Mouse (Mus musculus) neural tube, embryonic 11.5 days (tissue): ENCODE results near the gene Mapk6. TPM values are rescaled to one million over a fixed set of nuclear protein-coding genes. Genes with fewer than 3 reads are reported as not detected.

Source experiments
- ATAC-seq: fragments of 200-750 bp; cut with Nextera tagmentation; 2 replicates; pipeline ENCODE4 v1.8.0; 2017; ENCODE audit warnings: moderate number of reproducible peaks, mild to moderate bottlenecking, moderate TSS enrichment, moderate library complexity; ENCODE audit not compliant: insufficient read depth, low FRiP score, low TSS enrichment
- DNase-seq: peaks from one replicate; pipeline ENCODE4 v3.0.0-alpha.2; 2015; ENCODE audit warnings: low spot score
- H3K27ac ChIP-seq: fragments of 300-500 bp; sonication (generic); 2 replicates; pipeline ENCODE4 v1.5.1; 2014; ENCODE audit warnings: low read depth, mild to moderate bottlenecking, low read length
- H3K27me3 ChIP-seq: fragments of 300-500 bp; sonication (generic); 2 replicates; pipeline ENCODE4 v1.6.1; 2014; ENCODE audit warnings: mild to moderate bottlenecking, low read length, mixed read lengths; ENCODE audit not compliant: control insufficient read depth, insufficient read depth
- H3K36me3 ChIP-seq: fragments of 300-500 bp; sonication (generic); 2 replicates; pipeline ENCODE4 v1.6.1; 2014; ENCODE audit warnings: mild to moderate bottlenecking, low read length, moderate library complexity, mixed read lengths; ENCODE audit not compliant: control insufficient read depth, insufficient read depth
- H3K4me1 ChIP-seq: fragments of 300-500 bp; sonication (generic); 2 replicates; pipeline ENCODE4 v1.6.1; 2014; ENCODE audit warnings: low read length, mixed read lengths; ENCODE audit not compliant: control insufficient read depth, insufficient read depth
- H3K4me2 ChIP-seq: fragments of 300-500 bp; sonication (generic); 2 replicates; pipeline ENCODE4 v1.6.1; 2014; ENCODE audit warnings: low read depth, mild to moderate bottlenecking, moderate library complexity
- H3K4me3 ChIP-seq: fragments of 300-500 bp; sonication (generic); 2 replicates; pipeline ENCODE4 v1.5.1; 2014; ENCODE audit warnings: low read depth, low read length
- H3K9ac ChIP-seq: fragments of 300-500 bp; sonication (generic); 2 replicates; pipeline ENCODE4 v1.6.1; 2014; ENCODE audit warnings: mild to moderate bottlenecking, low read length
- H3K9me3 ChIP-seq: fragments of 300-500 bp; sonication (generic); 2 replicates; pipeline ENCODE4 v1.6.1; 2016; ENCODE audit warnings: low read length; ENCODE audit not compliant: control insufficient read depth
- WGBS: fragments of 180-500 bp; shearing (Covaris S2); extraction: QIAGEN DNeasy Blood & Tissue Kit; methylation state at CpG from one replicate; pipeline ENCODE4 v1.1.7; 2014; 5-methylcytosine and 5-hydroxymethylcytosine counted together
- polyA plus RNA-seq: library from polyadenylated mRNA; unstranded; fragments of >200 nt; fragmentation: Nextera tagmentation; extraction: Ambion mirVana; gene quantifications from 2 replicates; pipeline ENCODE4 v1.2.1, GENCODE M21; 2014

Gene Mapk6
- polyA plus RNA-seq, 1 experiment from 2014 or later, result 213 TPM

DNA sequence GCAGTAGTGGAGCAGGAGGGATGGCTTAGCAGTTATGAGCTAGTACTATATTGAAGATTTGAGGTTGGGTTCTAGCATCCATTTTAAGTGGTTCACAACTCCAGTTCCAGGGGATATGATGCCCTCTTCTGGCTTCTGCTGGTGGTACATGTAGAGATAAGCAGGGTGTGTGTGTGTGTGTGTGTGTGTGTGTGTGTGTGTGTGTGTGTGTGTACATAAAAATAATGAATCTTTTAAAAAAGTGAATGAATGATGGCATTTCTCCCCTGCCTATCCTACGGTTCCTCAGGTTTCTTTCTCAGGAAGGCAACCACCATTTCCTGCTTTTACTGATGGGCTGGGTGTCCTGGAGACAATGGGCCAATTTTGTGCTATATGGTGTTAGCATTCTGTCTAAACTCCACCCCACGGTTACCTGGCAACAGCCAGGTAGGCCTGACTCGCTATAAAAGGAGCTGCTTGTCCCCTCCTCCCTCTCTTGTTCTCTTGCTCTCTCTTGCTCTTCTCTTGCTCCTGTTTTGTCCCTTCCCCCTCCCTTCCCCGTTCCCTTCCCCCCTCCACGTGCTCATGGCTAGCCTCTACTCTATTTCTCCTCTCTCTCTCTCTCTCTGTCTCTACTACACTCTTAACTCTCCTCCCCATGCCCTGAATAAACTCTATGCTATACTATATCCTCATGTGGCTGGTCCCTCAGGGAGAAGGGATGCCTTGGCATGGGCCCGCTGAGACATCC lies 28.0 kb upstream of the Mapk6 start:
- Histone ChIP-seq H3K4me1 (peaks cover 8% of the 10 kb centered on the region), H3K27ac (no peak overlapping the region), H3K36me3 (no peaks in the 10 kb centered on the region), H3K9me3 (no peaks in the 10 kb centered on the region), H3K27me3 (no peaks in the 10 kb centered on the region), H3K4me3 (no peak overlapping the region), H3K4me2 (no peak overlapping the region), H3K9ac (no peak overlapping the region)
- WGBS, result 30% methylated on average over 6 of the region's 6 CpGs
- ATAC-seq (no peak), DNase-seq (no peak)

DNA sequence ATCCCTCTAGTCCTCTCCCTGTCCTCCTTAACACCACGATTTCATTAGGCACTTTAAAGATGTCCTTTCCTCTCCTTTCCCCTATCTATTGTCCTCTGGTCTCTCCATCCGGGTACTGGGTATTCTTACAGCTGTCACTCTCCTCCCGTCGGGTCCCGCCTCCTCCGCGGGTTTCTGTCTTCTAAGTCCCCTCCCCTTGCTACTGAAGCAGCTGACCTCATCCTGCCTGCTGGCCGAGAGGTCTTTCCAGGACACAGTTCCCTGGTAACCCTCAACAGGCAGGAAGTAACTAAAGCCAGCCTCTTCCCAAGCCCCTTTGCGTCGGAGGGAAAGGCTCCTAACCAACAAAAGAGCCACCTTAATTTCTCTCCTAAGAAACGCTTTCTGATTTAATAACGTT lies 26.1 kb upstream of the Mapk6 start:
- H3K27me3 ChIP-seq, result no peaks in the 10 kb centered on the region

DNA sequence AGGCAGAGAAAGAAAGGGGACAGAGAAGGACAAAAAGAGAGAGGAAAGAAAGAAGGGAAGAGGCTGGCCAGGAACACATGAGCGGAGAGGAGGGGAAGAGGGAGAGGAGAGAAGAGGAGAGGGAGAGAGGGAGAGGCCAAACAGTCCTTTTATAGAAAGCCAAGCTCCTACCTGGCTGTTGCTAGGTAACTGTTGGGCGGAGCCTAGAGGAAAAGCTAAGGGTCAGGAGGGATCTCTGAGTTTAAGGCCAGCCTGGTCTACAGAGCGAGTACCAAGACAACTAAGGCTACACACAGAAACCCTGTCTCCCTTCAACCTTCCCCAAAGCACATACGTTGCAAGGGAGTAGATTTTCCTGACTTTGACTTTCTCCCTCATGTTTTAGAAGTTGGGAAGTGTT lies 25.5 kb upstream of the Mapk6 start:
- 90% methylated on average over 4 of the region's 4 CpGs for WGBS
- ATAC-seq, result no peak
- DNase-seq, result no peak
- Histone ChIP-seq H3K9me3 (no peaks in the 10 kb centered on the region), H3K4me2 (no peak overlapping the region), H3K27ac (0 out of 2 replicates have a peak overlapping the region, but pooled peaks have one; percentile 0), H3K9ac (no peak overlapping the region), H3K27me3 (no peaks in the 10 kb centered on the region), H3K4me3 (no peak overlapping the region), H3K4me1 (no peaks in the 10 kb centered on the region), H3K36me3 (no peaks in the 10 kb centered on the region)

More for the DNA sequence above, 26.1 kb upstream of the Mapk6 start:
- WGBS, result 4% methylated on average over 12 of the region's 12 CpGs
- ATAC-seq (peak; percentile 75), DNase-seq (peak; percentile 81)
- Histone ChIP-seq H3K4me1 (no peaks in the 10 kb centered on the region), H3K27ac (0 out of 2 replicates have a peak overlapping the region, but pooled peaks have one; percentile 0), H3K9ac (peak overlapping the region; percentile 26; the same call in 1 of the 2 replicates), H3K4me3 (no peak overlapping the region), H3K4me2 (no peak overlapping the region), H3K9me3 (no peaks in the 10 kb centered on the region), H3K36me3 (no peaks in the 10 kb centered on the region)

- H3K4me3 ChIP-seq, result no peak overlapping the region
- no peak overlapping the region for H3K27ac ChIP-seq
- no peaks in the 10 kb centered on the region for H3K27me3 ChIP-seq
- 84% methylated on average over 6 of the region's 6 CpGs for WGBS
- no peak overlapping the region for H3K4me2 ChIP-seq
- DNase-seq, result no peak
- H3K4me1 ChIP-seq, result no peaks in the 10 kb centered on the region
- no peak overlapping the region for H3K9ac ChIP-seq
- H3K9me3 ChIP-seq, result no peaks in the 10 kb centered on the region
- H3K36me3 ChIP-seq, result no peaks in the 10 kb centered on the region
- ATAC-seq, result no peak
These were observed 25.1 kb upstream of the Mapk6 start for GRCm38 (mm10) chr9:75434872-75435271.

- no peak overlapping the region for H3K9ac ChIP-seq
- DNase-seq (peak; percentile 23), ATAC-seq (peak; percentile 38; the same call in 1 of the 2 replicates)
- no peak overlapping the region for H3K27ac ChIP-seq
- H3K9me3 ChIP-seq, result no peaks in the 10 kb centered on the region
- H3K4me1 ChIP-seq, result no peaks in the 10 kb centered on the region
- no peaks in the 10 kb centered on the region for H3K36me3 ChIP-seq
- H3K27me3 ChIP-seq, result no peaks in the 10 kb centered on the region
- WGBS, result 37% methylated on average over 7 of the region's 7 CpGs
- H3K4me3 ChIP-seq, result no peak overlapping the region
- H3K4me2 ChIP-seq, result no peak overlapping the region
These were observed 24.5 kb upstream of the Mapk6 start for GRCm38 (mm10) chr9:75434172-75434793.

- Histone ChIP-seq H3K4me1 (no peaks in the 10 kb centered on the region), H3K4me2 (no peak overlapping the region), H3K36me3 (no peaks in the 10 kb centered on the region), H3K9ac (no peak overlapping the region), H3K4me3 (no peak overlapping the region), H3K27ac (no peak overlapping the region), H3K27me3 (no peaks in the 10 kb centered on the region), H3K9me3 (no peaks in the 10 kb centered on the region)
- ATAC-seq, result no peak
- DNase-seq, result no peak
- 83% methylated on average over 3 of the region's 3 CpGs for whole genome bisulfite sequencing
These were observed 22.9 kb upstream of the Mapk6 start for GRCm38 (mm10) chr9:75432694-75433093.

- no peaks in the 10 kb centered on the region for H3K4me1 ChIP-seq
- H3K4me3 ChIP-seq, result no peak overlapping the region
- H3K27me3 ChIP-seq, result no peaks in the 10 kb centered on the region
- H3K9me3 ChIP-seq, result no peaks in the 10 kb centered on the region
- no peak overlapping the region for H3K9ac ChIP-seq
- DNase-seq (no peak), ATAC-seq (no peak)
- H3K36me3 ChIP-seq, result no peaks in the 10 kb centered on the region
- H3K4me2 ChIP-seq, result no peak overlapping the region
- 86% methylated on average over 16 of the region's 16 CpGs for WGBS
- H3K27ac ChIP-seq, result no peak overlapping the region
These were observed 21.2 kb upstream of the Mapk6 start for GRCm38 (mm10) chr9:75430822-75431621.

DNA sequence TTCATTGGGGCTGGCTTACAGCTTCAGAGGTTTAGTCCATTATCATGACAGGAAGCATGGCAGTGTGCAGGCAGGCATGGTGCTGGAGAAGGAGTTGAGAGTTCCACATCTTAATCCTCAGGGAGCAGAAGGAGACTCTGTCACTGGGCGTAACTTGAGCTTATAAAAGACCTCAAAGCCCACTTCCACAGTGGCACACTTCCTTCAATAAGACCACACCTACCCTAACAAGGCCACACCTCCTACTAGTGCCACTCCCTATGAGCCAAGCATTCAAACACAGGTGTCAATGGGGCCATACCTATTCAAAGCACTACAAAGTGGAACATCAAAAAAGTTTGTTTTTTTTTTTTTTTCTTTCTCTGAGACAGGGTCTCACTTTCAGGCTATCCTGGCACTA lies 19.9 kb upstream of the Mapk6 start:
- Histone ChIP-seq H3K9me3 (no peaks in the 10 kb centered on the region), H3K4me3 (no peak overlapping the region), H3K9ac (no peak overlapping the region), H3K4me2 (no peak overlapping the region), H3K27ac (no peak overlapping the region), H3K36me3 (no peaks in the 10 kb centered on the region), H3K4me1 (peaks cover 2% of the 10 kb centered on the region; the same call in 1 of the 2 replicates), H3K27me3 (no peaks in the 10 kb centered on the region)
- DNase-seq (no peak), ATAC-seq (no peak)
- 85% methylated on average over 1 of the region's 1 CpGs for WGBS
